Comparison of ENCODE assay signal across 29 mouse cellular contexts in the genomic region with DNA sequence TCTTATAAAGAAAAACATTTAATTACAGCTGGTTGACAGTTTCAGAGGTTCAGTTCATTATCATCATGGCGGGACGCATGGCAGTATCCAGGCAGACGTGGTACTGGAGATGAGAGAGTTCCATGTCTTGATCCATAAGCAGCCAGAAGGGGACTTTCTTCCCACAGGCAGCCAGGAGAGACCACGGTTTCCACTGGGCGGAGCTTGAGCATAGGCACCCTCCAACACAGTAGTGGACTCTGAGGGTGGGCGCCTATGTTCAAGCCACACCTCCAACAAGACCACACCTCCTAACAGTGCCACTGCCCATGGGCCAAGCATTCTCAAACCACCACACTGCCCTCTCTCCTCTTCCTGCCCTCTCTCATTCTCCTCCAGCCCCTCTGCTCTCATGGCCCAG. TPM values are rescaled to one million over a fixed set of nuclear protein-coding genes. Genes with fewer than 3 reads are reported as not detected.
DNase-seq lines count a peak whose midpoint lies in the region; ATAC-seq lines count a peak whose summit lies in the region.
"Had no signal": no experiment of that assay in that cellular context is flagged by ENCODE, and none has a peak within 500 bp of the region (broad histone marks: within the 10 kb centered on the region; RNA-seq: fewer than 3 reads in every experiment).

No protein-coding gene starts in this region.

- H3K27ac ChIP-seq in limb, embryonic 12.5 days = no peak overlapping the region
- H3K27ac ChIP-seq in limb, embryonic 10.5 days = no peak overlapping the region
- H3K27ac ChIP-seq in forebrain, embryonic 15.5 days (replicated peaks) = no peak overlapping the region
- H3K27ac ChIP-seq: embryonic facial prominence, embryonic 13.5 days; embryonic facial prominence, embryonic 15.5 days; forebrain, embryonic 10.5 days; forebrain, embryonic 12.5 days had no signal

- intact Hi-C loops in heart, postnatal 10 days (cut with DNase I) = no loop called here

- no peak overlapping the region for H3K4me2 ChIP-seq in limb, embryonic 12.5 days
- no peak overlapping the region for H3K4me2 ChIP-seq in forebrain, embryonic 15.5 days (replicated peaks)
- H3K4me2 ChIP-seq: embryonic facial prominence, embryonic 13.5 days; embryonic facial prominence, embryonic 15.5 days; forebrain, embryonic 12.5 days had no signal

- H3K4me1 ChIP-seq in limb, embryonic 12.5 days (replicated peaks) = peaks cover 7% of the 10 kb centered on the region; the same call in 1 of the 2 replicates
- H3K4me1 ChIP-seq in limb, embryonic 10.5 days = peaks cover 14% of the 10 kb centered on the region
- H3K4me1 ChIP-seq in forebrain, embryonic 15.5 days = 0 out of 2 replicates have a peak, but pooled peaks cover 5% of the 10 kb centered on the region
- H3K4me1 ChIP-seq: embryonic facial prominence, embryonic 15.5 days had no signal

- DNase-seq in heart, adult 11 months = peak; percentile 81
- DNase-seq in heart, postnatal 10 days = no peak
- peak; percentile 1 for DNase-seq in kidney, adult 9 months
- DNase-seq in kidney, postnatal 14 days = no peak
- DNase-seq in limb, embryonic 10.5 days (ENCODE audit: low spot score) = no peak
- DNase-seq in R1 (ENCODE audit: low read depth, low spot score) = peak; percentile 54
- DNase-seq: adrenal gland, adult 2 months; adrenal gland, postnatal 10 days; adrenal gland, postnatal 25 days; B cell, adult 2 months; cerebellum, adult 11 months; cerebellum, adult 18-20 months; cerebellum, adult 8-10 months; cerebellum, adult 9-11 months; cerebellum, postnatal 14 days; cerebellum, postnatal 36 days; embryo, embryonic 11 days had no signal

- H3K9ac ChIP-seq in limb, embryonic 12.5 days (replicated peaks) = no peak overlapping the region
- no peak overlapping the region for H3K9ac ChIP-seq in forebrain, embryonic 15.5 days (replicated peaks)
- H3K9ac ChIP-seq: embryonic facial prominence, embryonic 13.5 days; embryonic facial prominence, embryonic 15.5 days; forebrain, embryonic 12.5 days had no signal

- H3K4me3 ChIP-seq in limb, embryonic 12.5 days (replicated peaks) = no peak overlapping the region
- H3K4me3 ChIP-seq in limb, embryonic 10.5 days = no peak overlapping the region
- H3K4me3 ChIP-seq in forebrain, embryonic 15.5 days = no peak overlapping the region
- H3K4me3 ChIP-seq: embryonic facial prominence, embryonic 13.5 days; embryonic facial prominence, embryonic 15.5 days; erythroblast, embryonic 14.5 days; forebrain, embryonic 10.5 days; forebrain, embryonic 12.5 days had no signal

- no peaks in the 10 kb centered on the region for H3K9me3 ChIP-seq in limb, embryonic 12.5 days
- H3K9me3 ChIP-seq in limb, embryonic 10.5 days (replicated peaks) = no peaks in the 10 kb centered on the region
- H3K9me3 ChIP-seq in forebrain, embryonic 15.5 days = no peaks in the 10 kb centered on the region
- H3K9me3 ChIP-seq: embryonic facial prominence, embryonic 13.5 days; embryonic facial prominence, embryonic 15.5 days; forebrain, embryonic 10.5 days; forebrain, embryonic 12.5 days; G1E had no signal

- H3K36me3 ChIP-seq in limb, embryonic 12.5 days = no peaks in the 10 kb centered on the region
- no peaks in the 10 kb centered on the region for H3K36me3 ChIP-seq in limb, embryonic 10.5 days
- H3K36me3 ChIP-seq in forebrain, embryonic 15.5 days = no peaks in the 10 kb centered on the region
- H3K36me3 ChIP-seq: embryonic facial prominence, embryonic 13.5 days; embryonic facial prominence, embryonic 15.5 days; forebrain, embryonic 10.5 days; forebrain, embryonic 12.5 days; G1E had no signal

- 0 out of 2 replicates have a peak, but pooled peaks have one; percentile 20 for ATAC-seq in limb, embryonic 12.5 days (ENCODE audit: insufficient number of reproducible peaks, insufficient read depth, low FRiP score, low TSS enrichment, low read depth)
- no peak for ATAC-seq in forebrain, embryonic 15.5 days (replicated peaks)
- ATAC-seq: CD4-positive, CD25-positive, alpha-beta regulatory T cell, adult 4 months; forebrain, embryonic 14.5 days; Patski had no signal

- no peaks in the 10 kb centered on the region for H3K27me3 ChIP-seq in limb, embryonic 12.5 days
- no peaks in the 10 kb centered on the region for H3K27me3 ChIP-seq in limb, embryonic 10.5 days (ENCODE audit: low read depth, poor library complexity, severe bottlenecking)
- no peaks in the 10 kb centered on the region for H3K27me3 ChIP-seq in forebrain, embryonic 15.5 days
- H3K27me3 ChIP-seq: CH12.LX; embryonic facial prominence, embryonic 13.5 days; embryonic facial prominence, embryonic 15.5 days; forebrain, embryonic 12.5 days; Patski had no signal

- WGBS in limb, embryonic 12.5 days = 87% methylated on average over 6 of the region's 6 CpGs
- 87% methylated on average over 6 of the region's 6 CpGs for WGBS in limb, embryonic 10.5 days
- 82% methylated on average over 6 of the region's 6 CpGs for WGBS in forebrain, embryonic 15.5 days

RNA-seq across cellular contexts. Expression of a gene that starts 17.6 kb away (rescaled TPM):
- 100 to 1,000 TPM; 145 to 164 TPM for total RNA-seq in heart, postnatal 10 days (2021)
- 559 TPM in 2 replicates for polyA plus RNA-seq in limb, embryonic 12.5 days (2016; fragmentation: Nextera tagmentation; extraction: Ambion mirVana)
- polyA plus RNA-seq in limb, embryonic 10.5 days (2016; fragmentation: Nextera tagmentation; extraction: Ambion mirVana) = 590 and 611 TPM in 2 replicates
- polyA plus RNA-seq in forebrain, embryonic 15.5 days (2015; fragmentation: Nextera tagmentation; extraction: Ambion mirVana) = 492 and 524 TPM in 2 replicates

Comparison
In these comparisons a context has a peak if more than half of its experiments do, and no peak if none do; other contexts are left out.
1. DNase-seq: peak in heart, adult 11 months (single experiment), kidney, adult 9 months (single experiment) and R1 (single experiment); none in heart, postnatal 10 days (0 of 2), kidney, postnatal 14 days (single experiment) and limb, embryonic 10.5 days (single experiment).